37 mouse cellular contexts compared by ENCODE assay signal in genomic region chr14:122023928-122024327, GRCm38 (mm10). TPM values are rescaled to one million over a fixed set of nuclear protein-coding genes. Genes with fewer than 3 reads are reported as not detected.
DNase-seq lines count a peak whose midpoint lies in the region; ATAC-seq lines count a peak whose summit lies in the region.
"Had no signal": no experiment of that assay in that cellular context is flagged by ENCODE, and none has a peak within 500 bp of the region (broad histone marks: within the 10 kb centered on the region; RNA-seq: fewer than 3 reads in every experiment).

No protein-coding gene starts in this region.

- no peaks in the 10 kb centered on the region for H3K27me3 ChIP-seq in liver, embryonic 13.5 days
- H3K27me3 ChIP-seq: embryonic facial prominence, embryonic 13.5 days; heart, embryonic 15.5 days; hindbrain, embryonic 13.5 days; limb, embryonic 13.5 days; Patski had no signal

- DNase-seq in 416B (ENCODE audit: low read depth): peak; percentile 24
- peak; percentile 86 for DNase-seq in MEL-GATA-1-ER (ENCODE audit: extremely low read depth, low read depth)
- DNase-seq in liver, embryonic 13.5 days: peak; percentile 17
- DNase-seq in frontal cortex, adult 2 months (ENCODE audit: extremely low spot score in 1 of 2, low spot score in 1 of 2): no peak
- no peak for DNase-seq in frontal cortex, postnatal 14 days (ENCODE audit: low spot score in 2 of 2)
- no peak for DNase-seq in Muller cell, postnatal 12 days (ENCODE audit: inconsistent ontology term)
- DNase-seq: adrenal gland, postnatal 14 days; cerebellum, adult 11-12 months; cerebellum, adult 9-11 months; forebrain, postnatal 0 days; gastrocnemius, postnatal 14 days; kidney, postnatal 14 days; layer of hippocampus, adult 9-11 months; lung, adult 2 months; lung, postnatal 10 days; right cerebral cortex, postnatal 25 days; thymus, postnatal 25 days had no signal

- H3K9me3 ChIP-seq in liver, embryonic 13.5 days (replicated peaks): no peaks in the 10 kb centered on the region
- H3K9me3 ChIP-seq: embryonic facial prominence, embryonic 13.5 days; forebrain, embryonic 10.5 days; heart, embryonic 10.5 days; heart, embryonic 15.5 days; hindbrain, embryonic 13.5 days; limb, embryonic 13.5 days; midbrain, embryonic 10.5 days had no signal

- H3K4me1 ChIP-seq in liver, embryonic 13.5 days (replicated peaks): peaks cover 39% of the 10 kb centered on the region
- H3K4me1 ChIP-seq: forebrain, embryonic 10.5 days; hindbrain, embryonic 13.5 days; limb, embryonic 13.5 days; midbrain, embryonic 10.5 days had no signal

- H3K36me3 ChIP-seq in liver, embryonic 13.5 days: no peaks in the 10 kb centered on the region
- H3K36me3 ChIP-seq: heart, embryonic 15.5 days had no signal

- ATAC-seq in liver, embryonic 13.5 days (ENCODE audit: low read depth): peak; percentile 75
- peak; percentile 76 for ATAC-seq in megakaryocyte progenitor cell, adult 5-6 weeks (replicated peaks; ENCODE audit: poor library complexity)
- ATAC-seq: CD4-positive, CD25-positive, alpha-beta regulatory T cell, adult 4 months; forebrain, postnatal 0 days; intestine, postnatal 0 days; midbrain, embryonic 16.5 days; Patski had no signal

- no peak overlapping the region for H3K27ac ChIP-seq in liver, embryonic 13.5 days
- H3K27ac ChIP-seq: embryonic facial prominence, embryonic 13.5 days; forebrain, embryonic 10.5 days; heart, embryonic 10.5 days; heart, embryonic 15.5 days; hindbrain, embryonic 13.5 days; left cerebral cortex, adult 2 months; limb, embryonic 13.5 days; macrophage; midbrain, embryonic 10.5 days had no signal

- H3K4me2 ChIP-seq in liver, embryonic 13.5 days: no peak overlapping the region
- H3K4me2 ChIP-seq: embryonic facial prominence, embryonic 13.5 days; heart, embryonic 15.5 days; hindbrain, embryonic 13.5 days; limb, embryonic 13.5 days had no signal

- H3K4me3 ChIP-seq in liver, embryonic 13.5 days (replicated peaks): no peak overlapping the region
- H3K4me3 ChIP-seq: embryonic facial prominence, embryonic 13.5 days; forebrain, embryonic 10.5 days; heart, embryonic 10.5 days; heart, embryonic 15.5 days; hindbrain, embryonic 13.5 days; left cerebral cortex, adult 2 months; limb, embryonic 13.5 days; midbrain, embryonic 10.5 days had no signal

- no peak overlapping the region for H3K9ac ChIP-seq in liver, embryonic 13.5 days
- H3K9ac ChIP-seq: embryonic facial prominence, embryonic 13.5 days; forebrain, postnatal 0 days; heart, embryonic 15.5 days; hindbrain, embryonic 13.5 days; limb, embryonic 13.5 days had no signal

RNA-seq across cellular contexts. Expression of gene Timm8a2, which starts 10.5 kb away (rescaled TPM):
- polyA plus RNA-seq in liver, embryonic 13.5 days (2015; fragmentation: Nextera tagmentation; extraction: Ambion mirVana): not detected in 2 replicates
- not detected in 2 replicates for total RNA-seq in megakaryocyte progenitor cell, adult 5-6 weeks (2015)
- not detected in 2 replicates for total RNA-seq in megakaryocyte progenitor cell, adult 5-6 weeks (2017)
- polyA plus RNA-seq in frontal cortex, adult 2 months (2012; rRNA removed): 0.36 TPM in 1 of 2 replicates, not detected in the other
- total RNA-seq: adrenal gland, postnatal 14 days; forebrain, postnatal 0 days; gastrocnemius, postnatal 14 days; granulocyte monocyte progenitor cell, adult 5-6 weeks; heart, postnatal 25 days; left cerebral cortex, adult 2 months; left cerebral cortex, postnatal 36 days had no signal
- polyA plus RNA-seq: CD4-positive, CD25-positive, alpha-beta regulatory T cell, adult 4 months; embryonic facial prominence, embryonic 13.5 days; forebrain, embryonic 10.5 days; forebrain, postnatal 0 days; heart, embryonic 10.5 days; heart, embryonic 15.5 days; hindbrain, embryonic 13.5 days; intestine, postnatal 0 days; kidney, embryonic 14.5 days; limb, embryonic 13.5 days; lung, adult 2 months; macrophage; midbrain, embryonic 10.5 days; midbrain, embryonic 16.5 days; neural tube, embryonic 11.5 days; Patski; stomach, embryonic 16.5 days had no signal

RNA-seq across cellular contexts. Expression of gene Gpr183, which starts 58.9 kb away (rescaled TPM):
- polyA plus RNA-seq in liver, embryonic 13.5 days (2015; fragmentation: Nextera tagmentation; extraction: Ambion mirVana): 0.96 and 1.3 TPM in 2 replicates
- total RNA-seq in megakaryocyte progenitor cell, adult 5-6 weeks (2015): 4.0 and 7.1 TPM in 2 replicates
- total RNA-seq in megakaryocyte progenitor cell, adult 5-6 weeks (2017): 2.2 and 3.5 TPM in 2 replicates
- polyA plus RNA-seq in frontal cortex, adult 2 months (2012; rRNA removed): 1.0 and 1.6 TPM in 2 replicates
- polyA plus RNA-seq: Patski had no signal

Comparison
In these comparisons a context has a peak if more than half of its experiments do, and no peak if none do; other contexts are left out.
1. DNase-seq: peak in 416B (single experiment), MEL-GATA-1-ER (single experiment) and liver, embryonic 13.5 days (single experiment); none in frontal cortex, adult 2 months (0 of 2), frontal cortex, postnatal 14 days (0 of 2) and Muller cell, postnatal 12 days (single experiment).